Mouse (Mus musculus) heart, adult 9 months (tissue): ENCODE data around the gene Pde10a.

ENCODE experiments used
- DNase-seq, 2 experiments: peaks; one replicate each; pipeline ENCODE4 v3.0.0; 2022; ENCODE audit warnings: low spot score in 2 of 2

Pde10a gene

GRCm38 (mm10) chr17:8749426-8749825, 224.3 kb downstream of the Pde10a start:
- DNase-seq: no peak

GRCm38 (mm10) chr17:8757576-8757975, 232.4 kb downstream of the Pde10a start:
- peak; percentile 9 to 15 for DNase-seq

GRCm38 (mm10) chr17:8763248-8763647, 238.1 kb downstream of the Pde10a start:
- no peak for DNase-seq

GRCm38 (mm10) chr17:8765987-8766576, 240.9 kb downstream of the Pde10a start:
- DNase-seq: no peak

GRCm38 (mm10) chr17:8769155-8769554, 244.0 kb downstream of the Pde10a start:
- no peak for DNase-seq

- no peak for DNase-seq
Observed at GRCm38 (mm10) chr17:8773391-8773790, 248.2 kb downstream of the Pde10a start.

- no peak for DNase-seq
Observed at GRCm38 (mm10) chr17:8774301-8774700, 249.1 kb downstream of the Pde10a start.

GRCm38 (mm10) chr17:8775571-8776161, 250.5 kb downstream of the Pde10a start:
- DNase-seq: no peak

- no peak for DNase-seq
Observed at GRCm38 (mm10) chr17:8777710-8778109, 252.5 kb downstream of the Pde10a start.

- DNase-seq: no peak
Observed at GRCm38 (mm10) chr17:8778839-8779238, 253.7 kb downstream of the Pde10a start.

GRCm38 (mm10) chr17:8780484-8780883, 255.3 kb downstream of the Pde10a start:
- no peak for DNase-seq

- DNase-seq: no peak
Observed at GRCm38 (mm10) chr17:8781040-8781439, 255.9 kb downstream of the Pde10a start.

GRCm38 (mm10) chr17:8781576-8781975, 256.4 kb downstream of the Pde10a start:
- DNase-seq: no peak

- DNase-seq: no peak
Observed at GRCm38 (mm10) chr17:8785908-8786307, 260.7 kb downstream of the Pde10a start.

GRCm38 (mm10) chr17:8786484-8786883, 261.3 kb downstream of the Pde10a start:
- no peak for DNase-seq

- no peak for DNase-seq
Observed at GRCm38 (mm10) chr17:8787762-8788161, 262.6 kb downstream of the Pde10a start.

GRCm38 (mm10) chr17:8791561-8791960, 266.4 kb downstream of the Pde10a start:
- no peak for DNase-seq

- no peak for DNase-seq
Observed at GRCm38 (mm10) chr17:8792611-8793010, 267.4 kb downstream of the Pde10a start.

- DNase-seq: no peak
Observed at GRCm38 (mm10) chr17:8797624-8798023, 272.5 kb downstream of the Pde10a start.

- DNase-seq: no peak
Observed at GRCm38 (mm10) chr17:8798531-8799295, 273.5 kb downstream of the Pde10a start.

GRCm38 (mm10) chr17:8799296-8799731, 274.1 kb downstream of the Pde10a start:
- no peak for DNase-seq

GRCm38 (mm10) chr17:8799914-8800420, 274.8 kb downstream of the Pde10a start:
- DNase-seq: no peak
